Mouse (Mus musculus) adrenal gland, adult 8-10 months (tissue): ENCODE data around the gene Sdk2. TPM values are rescaled to one million over a fixed set of nuclear protein-coding genes. Genes with fewer than 3 reads are reported as not detected.

Source experiments
- DNase-seq: peaks from one replicate; pipeline ENCODE4 v3.0.0; 2022
- total RNA-seq, 4 experiments: library from RNA; stranded (reverse); gene quantifications; 2 replicates each; pipeline ENCODE4 v1.2.4; 2022

Sdk2 gene
- total RNA-seq, 4 experiments from 2014 or later, result 1.9 to 5.5 (median 3.0) TPM

DNA sequence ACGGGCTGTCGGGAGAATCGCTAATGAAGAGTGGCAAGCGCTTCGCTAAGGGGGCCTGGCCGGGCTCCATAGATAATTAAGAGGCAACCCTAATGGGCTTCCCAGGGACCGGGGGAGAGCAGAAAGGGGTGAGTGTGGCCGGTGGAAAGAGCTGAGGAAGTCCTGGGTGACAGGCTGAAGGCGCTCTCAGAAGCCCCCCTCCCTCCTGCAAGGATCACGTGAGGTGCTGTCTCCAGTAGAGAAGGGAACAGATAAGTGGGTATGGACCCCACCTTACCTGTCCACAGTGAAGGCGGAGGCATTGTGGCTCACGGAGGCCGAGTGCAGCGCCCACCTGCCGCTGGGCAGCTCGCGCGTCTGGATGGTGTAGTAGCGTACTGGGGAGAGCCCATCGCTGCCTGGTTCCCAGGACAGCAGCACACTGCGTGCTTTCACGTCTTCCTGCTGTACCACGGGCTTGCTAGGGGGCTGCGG lies 238.7 kb downstream of the Sdk2 start:
- DNase-seq, result no peak

- DNase-seq, result no peak
Observed at GRCm38 (mm10) chr11:113820005-113820404, 246.8 kb downstream of the Sdk2 start.

GRCm38 (mm10) chr11:113819001-113819400 lies 247.8 kb downstream of the Sdk2 start:
- no peak for DNase-seq

GRCm38 (mm10) chr11:113816971-113817548 lies 249.8 kb downstream of the Sdk2 start:
- DNase-seq, result peak; percentile 65

DNA sequence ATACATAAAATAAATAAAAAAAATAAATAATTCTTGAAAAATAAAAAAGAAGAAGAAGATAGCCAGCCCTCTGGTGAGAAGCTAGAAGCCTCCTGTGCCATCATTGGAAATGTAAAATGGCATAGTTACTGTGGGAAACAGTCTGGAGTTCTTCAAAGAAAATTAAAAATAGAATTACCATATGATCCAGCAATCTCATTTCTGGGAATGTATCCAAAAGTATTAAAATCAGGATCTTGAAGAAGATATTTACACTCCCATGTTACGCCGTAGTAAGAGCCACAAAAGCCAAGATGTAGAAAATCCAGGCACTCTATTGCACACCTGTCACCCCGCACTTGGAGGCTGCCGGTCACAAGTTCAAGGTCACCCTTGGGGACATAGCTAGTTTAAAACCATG lies 250.4 kb downstream of the Sdk2 start:
- no peak for DNase-seq

- DNase-seq, result no peak
Observed at GRCm38 (mm10) chr11:113811546-113812339, 255.1 kb downstream of the Sdk2 start.

- DNase-seq, result peak; percentile 64
Observed at GRCm38 (mm10) chr11:113810638-113811545, 256.0 kb downstream of the Sdk2 start.

- DNase-seq, result peak; percentile 71
Observed at GRCm38 (mm10) chr11:113807086-113807485, 259.8 kb downstream of the Sdk2 start.

- no peak for DNase-seq
Observed at GRCm38 (mm10) chr11:113806382-113807077, 260.3 kb downstream of the Sdk2 start.

DNA sequence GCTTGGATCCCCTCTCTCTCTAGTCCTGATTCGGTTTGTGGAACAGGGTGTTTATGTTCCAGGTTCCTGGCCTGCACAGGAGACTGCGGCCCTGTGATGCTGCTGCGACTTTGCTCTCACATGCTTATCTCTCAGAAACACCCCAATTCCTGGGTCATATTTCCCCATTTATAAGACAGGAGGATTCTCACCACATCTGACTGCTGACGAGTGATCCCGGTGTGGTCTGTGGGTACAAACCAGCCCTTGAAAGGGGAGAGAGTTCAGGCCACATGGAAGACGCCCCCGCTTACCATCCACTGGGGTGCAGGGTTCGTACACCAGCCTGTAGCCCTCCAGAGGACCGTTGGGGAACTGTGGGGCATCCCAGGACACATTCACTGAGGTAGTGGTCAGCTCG lies 260.9 kb downstream of the Sdk2 start:
- no peak for DNase-seq

DNA sequence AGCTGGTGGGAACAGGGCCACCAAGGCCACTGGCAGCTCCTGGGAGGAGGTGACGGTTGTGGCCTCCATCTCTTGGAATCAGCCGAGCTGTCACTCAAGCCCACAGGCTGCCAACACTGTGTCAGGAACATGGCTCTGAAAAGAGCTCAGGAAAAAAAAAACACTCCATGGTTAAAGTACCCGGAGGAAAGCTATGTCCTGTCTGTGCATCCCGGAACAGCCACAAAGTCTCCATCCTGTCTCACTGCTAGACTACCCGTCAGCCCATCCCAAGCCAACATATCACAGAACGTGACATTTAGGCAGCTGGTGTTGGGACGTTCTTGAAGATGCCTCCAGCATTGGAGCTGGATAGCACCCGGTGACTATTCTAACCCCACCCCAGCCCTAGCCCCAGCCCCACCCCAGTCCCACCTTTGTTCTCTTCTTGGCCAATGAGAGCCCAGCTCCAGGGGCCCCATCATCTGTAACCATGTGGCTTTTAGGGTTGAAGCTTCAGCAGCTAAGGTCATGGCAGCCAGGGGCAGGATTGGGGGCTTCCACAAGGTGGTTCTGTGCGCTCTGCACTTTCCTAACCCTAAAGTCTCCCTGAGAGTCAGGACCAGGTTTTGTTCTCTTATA lies 263.4 kb downstream of the Sdk2 start:
- DNase-seq, result no peak

GRCm38 (mm10) chr11:113802456-113802855 lies 264.4 kb downstream of the Sdk2 start:
- DNase-seq, result peak; percentile 56

- no peak for DNase-seq
Observed at GRCm38 (mm10) chr11:113800026-113800425, 266.8 kb downstream of the Sdk2 start.

DNA sequence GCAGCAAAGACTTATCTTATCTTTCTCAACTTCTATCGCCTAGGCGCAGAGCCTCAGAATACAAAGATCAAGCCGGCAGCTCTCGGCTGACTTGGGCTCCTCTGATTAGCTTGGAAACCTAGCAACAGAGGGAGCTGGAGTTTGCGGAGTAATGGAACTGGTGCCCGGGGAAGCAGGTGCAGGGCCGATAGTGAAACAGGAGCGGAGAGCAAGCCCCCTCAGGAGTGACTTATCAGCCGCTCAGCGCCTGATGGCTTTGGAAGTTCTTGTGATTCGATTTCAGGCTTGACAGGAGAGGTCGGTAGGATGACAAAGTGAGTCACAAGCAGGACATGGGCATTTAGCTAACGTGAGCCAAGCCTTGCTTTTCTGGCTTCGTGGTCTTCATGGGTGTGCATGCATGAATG lies 267.8 kb downstream of the Sdk2 start:
- no peak for DNase-seq

GRCm38 (mm10) chr11:113798011-113798410 lies 268.8 kb downstream of the Sdk2 start:
- no peak for DNase-seq

GRCm38 (mm10) chr11:113797014-113797983 lies 269.5 kb downstream of the Sdk2 start:
- DNase-seq, result no peak

- DNase-seq, result no peak
Observed at GRCm38 (mm10) chr11:113795846-113796245, 271.0 kb downstream of the Sdk2 start.

GRCm38 (mm10) chr11:113791357-113792215 lies 275.3 kb downstream of the Sdk2 start:
- no peak for DNase-seq

DNA sequence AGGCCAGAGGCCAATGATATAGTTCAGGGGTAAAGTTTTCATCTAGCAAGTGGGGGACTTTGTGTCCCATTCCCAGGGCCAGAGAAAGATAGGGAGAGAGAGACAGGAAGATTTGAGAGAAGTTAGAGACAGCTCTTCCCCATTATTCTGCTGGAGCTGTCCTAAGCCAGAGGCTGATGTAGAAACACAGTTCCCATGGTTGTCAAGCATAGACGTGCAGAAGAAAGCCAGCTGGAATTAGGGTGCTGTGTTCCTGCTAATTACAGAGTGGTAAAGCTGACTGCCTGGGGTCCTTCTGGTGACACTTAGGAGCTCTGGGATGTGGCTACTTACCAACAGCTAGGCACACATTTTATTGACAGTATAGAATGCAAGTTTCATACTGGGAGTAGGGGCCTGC lies 277.7 kb downstream of the Sdk2 start:
- no peak for DNase-seq
